Mouse (Mus musculus) heart, adult 9 months (tissue): Measurements from ENCODE around the gene Rnd1.
A peak's percentile ranks its signal among the peaks of the same experiment; 100 is the strongest.

ENCODE experiments used
- DNase-seq, 2 experiments: peaks; one replicate each; pipeline ENCODE4 v3.0.0; 2022; ENCODE audit warnings: low spot score in 2 of 2

Gene Rnd1

GRCm38 (mm10) chr15:98640157-98640556, 37.1 kb downstream of the Rnd1 start:
- no peak for DNase-seq

- no peak for DNase-seq
Observed at GRCm38 (mm10) chr15:98637155-98637554, 40.1 kb downstream of the Rnd1 start.

- DNase-seq: no peak
Observed at GRCm38 (mm10) chr15:98636517-98636916, 40.7 kb downstream of the Rnd1 start.

GRCm38 (mm10) chr15:98635291-98635841, 41.9 kb downstream of the Rnd1 start:
- no peak for DNase-seq

GRCm38 (mm10) chr15:98634541-98635081, 42.6 kb downstream of the Rnd1 start:
- DNase-seq: peak; percentile 74 to 78

- DNase-seq: no peak
Observed at GRCm38 (mm10) chr15:98633822-98634470, 43.3 kb downstream of the Rnd1 start.

- DNase-seq: no peak
Observed at GRCm38 (mm10) chr15:98632921-98633320, 44.3 kb downstream of the Rnd1 start.

- DNase-seq: peak; percentile 46
Observed at GRCm38 (mm10) chr15:98632107-98632744, 45.0 kb downstream of the Rnd1 start.

- DNase-seq: peak in 1 of 2 experiments; percentile 37
Observed at GRCm38 (mm10) chr15:98631493-98631892, 45.8 kb downstream of the Rnd1 start.

- no peak for DNase-seq
Observed at GRCm38 (mm10) chr15:98630540-98630939, 46.7 kb downstream of the Rnd1 start, which contains the start of gene Cacnb3. Gene Cacnb3, plus strand, starts transcription at chr15:98630840.

- DNase-seq: no peak
Observed at GRCm38 (mm10) chr15:98629464-98629863, 47.8 kb downstream of the Rnd1 start.

GRCm38 (mm10) chr15:98628589-98629254, 48.5 kb downstream of the Rnd1 start:
- no peak for DNase-seq

- DNase-seq: no peak
Observed at GRCm38 (mm10) chr15:98626487-98627212, 50.6 kb downstream of the Rnd1 start.

GRCm38 (mm10) chr15:98626078-98626477, 51.2 kb downstream of the Rnd1 start:
- DNase-seq: no peak

- no peak for DNase-seq
Observed at GRCm38 (mm10) chr15:98623361-98623821, 53.9 kb downstream of the Rnd1 start.

GRCm38 (mm10) chr15:98622721-98623120, 54.5 kb downstream of the Rnd1 start:
- no peak for DNase-seq

- DNase-seq: no peak
Observed at GRCm38 (mm10) chr15:98622199-98622598, 55.1 kb downstream of the Rnd1 start.

- DNase-seq: peak in 1 of 2 experiments; percentile 78
Observed at GRCm38 (mm10) chr15:98617176-98617537, 60.1 kb downstream of the Rnd1 start.

GRCm38 (mm10) chr15:98616362-98617175, 60.7 kb downstream of the Rnd1 start:
- DNase-seq: no peak

GRCm38 (mm10) chr15:98615751-98616150, 61.5 kb downstream of the Rnd1 start:
- DNase-seq: no peak

- no peak for DNase-seq
Observed at GRCm38 (mm10) chr15:98614971-98615370, 62.3 kb downstream of the Rnd1 start.
